Mouse (Mus musculus) heart, adult 2 months (tissue): Measurements from ENCODE around the gene Olfr1396.

Experiments used
- CTCF ChIP-seq: fragments of 200-600 bp; IDR thresholded peaks from 2 replicates; pipeline ENCODE4 v1.8.1; 2022; ENCODE audit warnings: antibody characterized with exemption, mild to moderate bottlenecking, moderate library complexity
- EP300 ChIP-seq: fragments of 200-500 bp; IDR thresholded peaks from 2 replicates; pipeline ENCODE4 v1.6.1; 2011; ENCODE audit warnings: low read depth, low read length, control low read depth; ENCODE audit not compliant: insufficient read depth
- POLR2A ChIP-seq: fragments of 200-500 bp; IDR thresholded peaks from 2 replicates; pipeline ENCODE4 v1.6.1; 2011; ENCODE audit warnings: mild to moderate bottlenecking, low read depth, low read length, control low read depth; ENCODE audit not compliant: insufficient read depth

GRCm38 (mm10) chr11:49124169-49124568 is 9.5 kb upstream of the Olfr1396 start:
- TF ChIP-seq POLR2A (no peak), CTCF (no peak), EP300 (no peak)
